Mouse (Mus musculus) lung, adult 2 months (tissue): ENCODE results near the gene Serpina3c. TPM values are rescaled to one million over a fixed set of nuclear protein-coding genes. Genes with fewer than 3 reads are reported as not detected.

Experiments used
- DNase-seq: peaks from one replicate; pipeline ENCODE4 v3.0.0; 2022
- H3K4me1 ChIP-seq: fragments of 200-500 bp; 2 replicates; pipeline ENCODE4 v1.6.1; 2011; ENCODE audit warnings: low read length; ENCODE audit not compliant: control insufficient read depth, insufficient read depth
- H3K4me3 ChIP-seq: fragments of 200-500 bp; replicated peaks from 2 replicates; pipeline ENCODE3; 2011; ENCODE audit warnings: low read depth, mild to moderate bottlenecking, control low read depth, low read length; ENCODE audit errors: extremely low read depth
- CTCF ChIP-seq: fragments of 200-500 bp; IDR thresholded peaks from 2 replicates; pipeline ENCODE4 v1.5.1; 2011; ENCODE audit warnings: mild to moderate bottlenecking, low read length, control low read depth; ENCODE audit not compliant: insufficient read depth
- POLR2A ChIP-seq: fragments of 200-500 bp; IDR thresholded peaks from 2 replicates; pipeline ENCODE4 v1.6.1; 2011; ENCODE audit warnings: low read depth, mild to moderate bottlenecking, control low read depth, low read length, borderline replicate concordance; ENCODE audit errors: extremely low read depth
- WGBS: fragments of 180-500 bp; shearing (Covaris S2); methylation state at CpG from one replicate; pipeline ENCODE4 v1.1.7; 2018; 5-methylcytosine and 5-hydroxymethylcytosine counted together
- polyA plus RNA-seq: library from polyadenylated mRNA; depleted of rRNA; stranded (reverse); fragments of >200 nt; gene quantifications from 2 replicates; pipeline ENCODE4 v1.2.3, GENCODE M21; 2012

Serpina3c gene
- polyA plus RNA-seq, 1 experiment: 12.0 TPM

GRCm38 (mm10) chr12:104151989-104152388, 1.7 kb downstream of the Serpina3c start:
- 51% methylated on average over 2 of the region's 2 CpGs for WGBS
- Histone ChIP-seq H3K4me1 (no peaks in the 10 kb centered on the region), H3K4me3 (no peak overlapping the region)
- no peak for DNase-seq
- TF ChIP-seq POLR2A (no peak), CTCF (no peak)

GRCm38 (mm10) chr12:104145571-104145970, 8.1 kb downstream of the Serpina3c start:
- no peak overlapping the region for H3K4me3 ChIP-seq
- TF ChIP-seq POLR2A (no peak), CTCF (no peak)
- WGBS: 88% methylated on average over 2 of the region's 2 CpGs

DNA sequence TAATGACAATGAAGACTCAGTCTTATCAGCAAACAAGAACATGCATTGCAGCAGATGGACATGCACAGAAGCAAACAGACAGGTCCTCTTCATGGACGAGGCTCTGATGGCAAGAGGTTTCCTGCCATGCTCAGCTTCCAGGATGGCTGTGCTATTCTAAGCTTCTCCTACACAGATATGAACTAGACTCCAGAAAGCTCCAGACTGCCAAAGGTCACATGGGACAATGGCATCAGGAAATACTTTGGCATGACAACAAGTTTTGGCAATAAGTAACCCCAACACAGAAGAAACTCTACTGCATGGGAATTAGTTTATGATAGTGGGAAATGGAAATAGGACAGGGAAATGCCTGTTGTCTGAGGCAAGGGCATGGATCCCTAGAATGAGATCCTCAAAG, 10.4 kb downstream of the Serpina3c start:
- WGBS: 52% methylated on average over 1 of the region's 1 CpGs
- Histone ChIP-seq H3K4me1 (no peaks in the 10 kb centered on the region), H3K4me3 (no peak overlapping the region)
- no peak for DNase-seq
- TF ChIP-seq POLR2A (no peak), CTCF (no peak)

More at GRCm38 (mm10) chr12:104145571-104145970, 8.1 kb downstream of the Serpina3c start:
- H3K4me1 ChIP-seq: no peaks in the 10 kb centered on the region
- DNase-seq: no peak

- no peak for DNase-seq
- WGBS: 45% methylated on average over 1 of the region's 1 CpGs
- TF ChIP-seq CTCF (no peak), POLR2A (no peak)
- no peak overlapping the region for H3K4me3 ChIP-seq
- no peaks in the 10 kb centered on the region for H3K4me1 ChIP-seq
Measured at GRCm38 (mm10) chr12:104142427-104142826, 11.2 kb downstream of the Serpina3c start.

DNA sequence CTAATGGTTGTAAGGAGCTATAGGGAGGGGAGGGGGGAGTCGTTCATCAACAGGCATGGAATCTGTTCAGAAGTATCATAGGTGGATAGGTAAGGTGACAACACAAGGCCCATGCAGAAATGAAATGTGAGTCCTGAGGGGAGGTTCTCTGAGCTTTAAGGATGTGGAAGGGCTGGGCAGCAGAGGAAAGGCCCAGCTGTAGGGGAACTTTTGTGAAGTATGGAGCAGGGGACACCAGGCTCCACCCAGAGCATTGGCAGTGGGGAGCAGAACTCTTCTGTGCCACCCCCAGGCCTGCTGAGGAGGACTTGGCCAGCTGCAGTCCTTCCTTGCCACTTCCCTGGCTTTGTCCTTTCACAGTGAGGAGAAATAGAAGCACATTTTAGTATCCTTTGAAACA, 12.2 kb downstream of the Serpina3c start:
- H3K4me3 ChIP-seq: no peak overlapping the region
- no peak for TF ChIP-seq POLR2A
- no peak for TF ChIP-seq CTCF
- no peak for DNase-seq
- no peaks in the 10 kb centered on the region for H3K4me1 ChIP-seq
- WGBS: 83% methylated on average over 1 of the region's 1 CpGs

DNA sequence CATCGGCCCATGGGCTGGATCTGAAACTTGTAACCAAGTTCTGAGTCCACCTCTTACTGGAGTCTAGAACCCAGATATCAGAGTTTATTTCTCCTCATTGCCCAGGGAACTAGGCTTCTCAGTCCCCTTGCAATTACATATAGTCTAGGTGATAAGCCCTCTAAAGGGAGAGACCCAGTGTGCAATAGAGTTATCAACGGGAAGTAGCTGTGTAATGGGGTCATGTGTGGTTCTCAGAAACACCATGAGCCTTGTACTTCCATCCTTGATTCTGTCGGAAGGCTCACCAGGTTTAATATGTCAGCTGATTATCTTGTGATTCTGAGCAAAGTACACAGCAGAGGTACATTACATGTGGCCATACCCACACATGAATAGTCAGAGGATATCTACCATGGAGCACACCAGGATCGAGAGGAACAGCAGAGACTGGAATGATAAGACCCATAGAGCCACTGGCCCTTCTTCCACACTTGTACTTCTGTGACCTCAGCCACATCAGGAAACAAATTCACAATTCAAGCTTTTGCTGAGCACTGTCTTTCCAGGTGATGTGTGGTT, 13.0 kb downstream of the Serpina3c start:
- no peak for DNase-seq
- WGBS: 85% methylated on average over 4 of the region's 4 CpGs
- Histone ChIP-seq H3K4me1 (no peaks in the 10 kb centered on the region), H3K4me3 (no peak overlapping the region)
- TF ChIP-seq CTCF (no peak), POLR2A (no peak)

- WGBS: 71% methylated on average over 2 of the region's 2 CpGs
- no peak overlapping the region for H3K4me3 ChIP-seq
- no peak for DNase-seq
- TF ChIP-seq CTCF (no peak), POLR2A (no peak)
- H3K4me1 ChIP-seq: no peaks in the 10 kb centered on the region
Measured at GRCm38 (mm10) chr12:104138216-104138615, 15.5 kb downstream of the Serpina3c start.

- TF ChIP-seq CTCF (no peak), POLR2A (no peak)
- Histone ChIP-seq H3K4me1 (no peaks in the 10 kb centered on the region), H3K4me3 (no peak overlapping the region)
- DNase-seq: no peak
Measured at GRCm38 (mm10) chr12:104131041-104131440, 22.6 kb downstream of the Serpina3c start.

DNA sequence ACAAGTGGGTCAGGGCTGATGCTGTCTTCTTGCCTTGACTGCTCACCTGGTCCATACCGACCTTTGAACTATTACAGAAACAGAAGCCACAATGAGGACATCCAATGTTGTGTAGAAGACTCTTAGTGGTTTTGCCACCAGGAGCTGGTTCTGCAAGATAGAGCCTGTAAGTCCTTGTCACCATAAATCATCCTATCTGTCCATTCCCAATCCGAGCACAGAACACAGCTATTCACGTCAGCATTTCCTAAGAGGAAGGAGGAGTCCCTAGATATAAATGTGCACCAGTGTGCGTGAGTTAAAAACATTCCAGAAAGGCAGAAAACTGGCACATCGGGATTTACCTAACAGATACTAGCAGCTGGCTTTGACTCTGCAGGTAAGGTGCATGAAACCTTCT, 26.0 kb downstream of the Serpina3c start, which contains the start of gene Serpina3b:
Gene Serpina3b, plus strand, starts transcription at position 301 of the 400 bp plus-strand sequence.
- TF ChIP-seq POLR2A (no peak), CTCF (no peak)

GRCm38 (mm10) chr12:104125021-104125560, 28.6 kb downstream of the Serpina3c start:
- WGBS: 70% methylated on average over 5 of the region's 5 CpGs
- DNase-seq: no peak
- no peak overlapping the region for H3K4me3 ChIP-seq

More for the DNA sequence above, 26.0 kb downstream of the Serpina3c start, which contains the start of gene Serpina3b:
- DNase-seq: no peak
- no peaks in the 10 kb centered on the region for H3K4me1 ChIP-seq
- H3K4me3 ChIP-seq: no peak within 1 kb of the TSS
- WGBS: 67% methylated on average over 5 of the region's 5 CpGs

More at GRCm38 (mm10) chr12:104125021-104125560, 28.6 kb downstream of the Serpina3c start:
- no peaks in the 10 kb centered on the region for H3K4me1 ChIP-seq
- TF ChIP-seq CTCF: no peak
- no peak for TF ChIP-seq POLR2A
